Mouse (Mus musculus): Measurements from ENCODE around the gene Glce. TPM values are rescaled to one million over a fixed set of nuclear protein-coding genes. Genes with fewer than 3 reads are reported as not detected.
A peak's percentile ranks its signal among the peaks of the same experiment; 100 is the strongest.

The Glce gene
- polyA plus RNA-seq, 1 experiment from 2014 or later = 25.1 TPM

GRCm38 (mm10) chr9:62132005-62132782 is 9.7 kb upstream of the Glce start:
- no peaks in the 10 kb centered on the region for H3K9me3 ChIP-seq (ENCODE audit: control insufficient read depth, low read length)
- no peak overlapping the region for H3K27ac ChIP-seq (ENCODE audit: low read depth, low read length)
- no peak overlapping the region for H3K9ac ChIP-seq (replicated peaks; ENCODE audit: low read depth, low read length)
- 74% methylated on average over 4 of the region's 4 CpGs for WGBS
- no peak overlapping the region for H3K4me3 ChIP-seq (ENCODE audit: low read depth, low read length)
- ATAC-seq (ENCODE audit: low read depth) = no peak
- peaks cover 1% of the 10 kb centered on the region for H3K4me1 ChIP-seq (ENCODE audit: control insufficient read depth, insufficient read depth, low read length)
- no peaks in the 10 kb centered on the region for H3K27me3 ChIP-seq (ENCODE audit: control insufficient read depth, insufficient read depth, low read length)
- no peaks in the 10 kb centered on the region for H3K36me3 ChIP-seq (ENCODE audit: control insufficient read depth, insufficient read depth, low read length)
- no peak overlapping the region for H3K4me2 ChIP-seq (ENCODE audit: low read depth, low read length)

GRCm38 (mm10) chr9:62130746-62131145 is 8.3 kb upstream of the Glce start:
- ATAC-seq (ENCODE audit: low read depth) = no peak
- Histone ChIP-seq H3K4me3 (ENCODE audit: low read depth, low read length) (no peak overlapping the region), H3K36me3 (ENCODE audit: control insufficient read depth, insufficient read depth, low read length) (no peaks in the 10 kb centered on the region), H3K4me1 (ENCODE audit: control insufficient read depth, insufficient read depth, low read length) (no peaks in the 10 kb centered on the region), H3K27ac (ENCODE audit: low read depth, low read length) (no peak overlapping the region), H3K4me2 (ENCODE audit: low read depth, low read length) (no peak overlapping the region), H3K9me3 (ENCODE audit: control insufficient read depth, low read length) (no peaks in the 10 kb centered on the region), H3K9ac (replicated peaks; ENCODE audit: low read depth, low read length) (no peak overlapping the region), H3K27me3 (ENCODE audit: control insufficient read depth, insufficient read depth, low read length) (no peaks in the 10 kb centered on the region)
- 90% methylated on average over 5 of the region's 5 CpGs for WGBS

GRCm38 (mm10) chr9:62128056-62128455 is 5.6 kb upstream of the Glce start:
- ATAC-seq (ENCODE audit: low read depth) = no peak
- Histone ChIP-seq H3K27me3 (ENCODE audit: control insufficient read depth, insufficient read depth, low read length) (no peaks in the 10 kb centered on the region), H3K9me3 (ENCODE audit: control insufficient read depth, low read length) (no peaks in the 10 kb centered on the region), H3K9ac (replicated peaks; ENCODE audit: low read depth, low read length) (no peak overlapping the region), H3K4me3 (ENCODE audit: low read depth, low read length) (no peak overlapping the region), H3K4me2 (ENCODE audit: low read depth, low read length) (no peak overlapping the region), H3K27ac (ENCODE audit: low read depth, low read length) (no peak overlapping the region), H3K4me1 (ENCODE audit: control insufficient read depth, insufficient read depth, low read length) (peaks cover 4% of the 10 kb centered on the region; the same call in 1 of the 2 replicates), H3K36me3 (ENCODE audit: control insufficient read depth, insufficient read depth, low read length) (no peaks in the 10 kb centered on the region)
- WGBS = 82% methylated on average over 2 of the region's 2 CpGs

GRCm38 (mm10) chr9:62125986-62126575 is 3.6 kb upstream of the Glce start:
- peaks cover 5% of the 10 kb centered on the region; the same call in 1 of the 2 replicates for H3K4me1 ChIP-seq (ENCODE audit: control insufficient read depth, insufficient read depth, low read length)
- no peaks in the 10 kb centered on the region for H3K36me3 ChIP-seq (ENCODE audit: control insufficient read depth, insufficient read depth, low read length)
- ATAC-seq (ENCODE audit: low read depth) = no peak
- H3K4me2 ChIP-seq (ENCODE audit: low read depth, low read length) = no peak overlapping the region
- 78% methylated on average over 5 of the region's 5 CpGs for WGBS
- H3K4me3 ChIP-seq (ENCODE audit: low read depth, low read length) = no peak overlapping the region
- H3K27me3 ChIP-seq (ENCODE audit: control insufficient read depth, insufficient read depth, low read length) = no peaks in the 10 kb centered on the region
- H3K9ac ChIP-seq (replicated peaks; ENCODE audit: low read depth, low read length) = no peak overlapping the region
- H3K9me3 ChIP-seq (ENCODE audit: control insufficient read depth, low read length) = no peaks in the 10 kb centered on the region
- H3K27ac ChIP-seq (ENCODE audit: low read depth, low read length) = no peak overlapping the region

GRCm38 (mm10) chr9:62124266-62124665 is 1.8 kb upstream of the Glce start:
- Histone ChIP-seq H3K27me3 (ENCODE audit: control insufficient read depth, insufficient read depth, low read length) (no peaks in the 10 kb centered on the region), H3K4me1 (ENCODE audit: control insufficient read depth, insufficient read depth, low read length) (peaks cover 12% of the 10 kb centered on the region; the same call in 1 of the 2 replicates), H3K9me3 (ENCODE audit: control insufficient read depth, low read length) (no peaks in the 10 kb centered on the region), H3K4me3 (ENCODE audit: low read depth, low read length) (no peak overlapping the region), H3K4me2 (ENCODE audit: low read depth, low read length) (no peak overlapping the region), H3K36me3 (ENCODE audit: control insufficient read depth, insufficient read depth, low read length) (no peaks in the 10 kb centered on the region), H3K9ac (replicated peaks; ENCODE audit: low read depth, low read length) (no peak overlapping the region), H3K27ac (ENCODE audit: low read depth, low read length) (no peak overlapping the region)
- no peak for ATAC-seq (ENCODE audit: low read depth)
- WGBS = 84% methylated on average over 1 of the region's 1 CpGs

GRCm38 (mm10) chr9:62123496-62123895 is 1.0 kb upstream of the Glce start:
- Histone ChIP-seq H3K4me2 (ENCODE audit: low read depth, low read length) (peak overlapping the region; percentile 54), H3K9me3 (ENCODE audit: control insufficient read depth, low read length) (no peaks in the 10 kb centered on the region), H3K4me1 (ENCODE audit: control insufficient read depth, insufficient read depth, low read length) (peaks cover 12% of the 10 kb centered on the region; the same call in 1 of the 2 replicates), H3K9ac (replicated peaks; ENCODE audit: low read depth, low read length) (peak overlapping the region; percentile 29; the same call in 1 of the 2 replicates), H3K27me3 (ENCODE audit: control insufficient read depth, insufficient read depth, low read length) (no peaks in the 10 kb centered on the region), H3K36me3 (ENCODE audit: control insufficient read depth, insufficient read depth, low read length) (no peaks in the 10 kb centered on the region), H3K27ac (ENCODE audit: low read depth, low read length) (peak overlapping the region; percentile 53; the same call in 1 of the 2 replicates), H3K4me3 (ENCODE audit: low read depth, low read length) (peak overlapping the region; percentile 79)
- ATAC-seq (ENCODE audit: low read depth) = no peak
- 59% methylated on average over 3 of the region's 3 CpGs for WGBS

GRCm38 (mm10) chr9:62121551-62122447 is 656 bp downstream of the Glce start:
- peak overlapping the region; percentile 79 for H3K4me3 ChIP-seq (ENCODE audit: low read depth, low read length)
- H3K9me3 ChIP-seq (ENCODE audit: control insufficient read depth, low read length) = no peaks in the 10 kb centered on the region
- peak overlapping the region; percentile 86 for H3K9ac ChIP-seq (replicated peaks; ENCODE audit: low read depth, low read length)
- no peaks in the 10 kb centered on the region for H3K36me3 ChIP-seq (ENCODE audit: control insufficient read depth, insufficient read depth, low read length)
- WGBS = under 1% methylated on average over 59 of the region's 59 CpGs
- peak overlapping the region; percentile 83 for H3K4me2 ChIP-seq (ENCODE audit: low read depth, low read length)
- peaks cover 12% of the 10 kb centered on the region; the same call in 1 of the 2 replicates for H3K4me1 ChIP-seq (ENCODE audit: control insufficient read depth, insufficient read depth, low read length)
- H3K27me3 ChIP-seq (ENCODE audit: control insufficient read depth, insufficient read depth, low read length) = no peaks in the 10 kb centered on the region
- peak overlapping the region; percentile 95 for H3K27ac ChIP-seq (ENCODE audit: low read depth, low read length)
- peak; percentile 41 for ATAC-seq (ENCODE audit: low read depth)

GRCm38 (mm10) chr9:62118754-62119153 is 3.7 kb downstream of the Glce start:
- Histone ChIP-seq H3K4me1 (ENCODE audit: control insufficient read depth, insufficient read depth, low read length) (peaks cover 12% of the 10 kb centered on the region; the same call in 1 of the 2 replicates), H3K27ac (ENCODE audit: low read depth, low read length) (no peak overlapping the region), H3K27me3 (ENCODE audit: control insufficient read depth, insufficient read depth, low read length) (no peaks in the 10 kb centered on the region), H3K36me3 (ENCODE audit: control insufficient read depth, insufficient read depth, low read length) (no peaks in the 10 kb centered on the region), H3K4me2 (ENCODE audit: low read depth, low read length) (no peak overlapping the region), H3K9ac (replicated peaks; ENCODE audit: low read depth, low read length) (no peak overlapping the region), H3K9me3 (ENCODE audit: control insufficient read depth, low read length) (no peaks in the 10 kb centered on the region), H3K4me3 (ENCODE audit: low read depth, low read length) (no peak overlapping the region)
- ATAC-seq (ENCODE audit: low read depth) = no peak
- WGBS = 23% methylated on average over 3 of the region's 3 CpGs

Data from neural tube, embryonic 14.5 days (tissue).